Mouse (Mus musculus): ENCODE data around the gene Fst. TPM values are rescaled to one million over a fixed set of nuclear protein-coding genes. Genes with fewer than 3 reads are reported as not detected.

The Fst gene
- polyA plus RNA-seq, 1 experiment from 2014 or later, result 7.0 TPM

DNA sequence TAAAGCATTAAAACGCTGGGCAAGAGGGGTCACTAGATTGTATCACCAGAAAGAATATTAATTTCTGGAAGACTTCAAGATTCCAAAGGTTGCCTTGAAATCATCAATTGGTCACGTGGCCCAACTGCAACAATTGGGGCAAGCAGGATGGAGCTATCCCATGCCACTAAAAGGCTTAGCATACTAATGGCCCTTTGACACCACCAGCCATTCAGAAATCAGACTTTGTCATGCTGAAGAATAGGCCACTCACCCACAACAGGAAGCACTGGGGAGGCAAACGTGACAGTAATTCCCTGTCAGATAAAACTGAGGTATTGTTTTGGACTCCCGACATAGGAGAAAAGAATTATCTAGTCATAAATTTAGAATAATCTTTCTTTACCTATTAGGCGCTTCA is 52.3 kb downstream of the Fst start:
- 4% methylated on average over 5 of the region's 5 CpGs for WGBS
- no peak overlapping the region for H3K4me2 ChIP-seq
- no peaks in the 10 kb centered on the region for H3K9me3 ChIP-seq
- ATAC-seq (ENCODE audit: low FRiP score), result no peak
- H3K36me3 ChIP-seq, result no peaks in the 10 kb centered on the region
- H3K4me3 ChIP-seq, result no peak overlapping the region
- H3K9ac ChIP-seq, result no peak overlapping the region
- no peaks in the 10 kb centered on the region for H3K27me3 ChIP-seq
- no peak overlapping the region for H3K27ac ChIP-seq
- 0 out of 2 replicates have a peak, but pooled peaks cover 4% of the 10 kb centered on the region for H3K4me1 ChIP-seq (replicated peaks)

GRCm38 (mm10) chr13:114405100-114405715 is 53.5 kb downstream of the Fst start:
- Histone ChIP-seq H3K27me3 (no peaks in the 10 kb centered on the region), H3K27ac (no peak overlapping the region), H3K9ac (no peak overlapping the region), H3K4me2 (no peak overlapping the region), H3K4me3 (no peak overlapping the region), H3K36me3 (no peaks in the 10 kb centered on the region), H3K4me1 (replicated peaks) (0 out of 2 replicates have a peak, but pooled peaks cover 4% of the 10 kb centered on the region), H3K9me3 (no peaks in the 10 kb centered on the region)
- no peak for ATAC-seq (ENCODE audit: low FRiP score)
- WGBS, result 88% methylated on average over 9 of the region's 9 CpGs

Other genes with a start within 250 kb of the Fst start
- gene Ndufs4, start 70.7 kb downstream of the Fst start, polyA plus RNA-seq (2015; fragmentation: Nextera tagmentation; extraction: Ambion mirVana), result 369 and 382 TPM in 2 replicates